ENCODE assay signal across 25 mouse cellular contexts in genomic region chr11:107270564-107270963, GRCm38 (mm10).
DNase-seq lines count a peak whose midpoint lies in the region; ATAC-seq and TF ChIP-seq lines count a peak whose summit lies in the region.
"Had no signal": no experiment of that assay in that cellular context is flagged by ENCODE, and none has a peak within 500 bp of the region (broad histone marks: within the 10 kb centered on the region; RNA-seq: fewer than 3 reads in every experiment).

No protein-coding gene starts in this region.

- no peaks in the 10 kb centered on the region for H3K4me1 ChIP-seq in kidney, adult 2 months (ENCODE audit: control insufficient read depth, insufficient read depth, low read length)
- peaks cover 3% of the 10 kb centered on the region; the same call in 1 of the 2 replicates for H3K4me1 ChIP-seq in liver, embryonic 16.5 days (ENCODE audit: control insufficient read depth, low read depth, low read length)
- H3K4me1 ChIP-seq in liver, embryonic 12.5 days: 0 out of 2 replicates have a peak, but pooled peaks cover 5% of the 10 kb centered on the region

- ATAC-seq in liver, embryonic 16.5 days (ENCODE audit: low read depth): peak; percentile 58
- ATAC-seq in liver, embryonic 12.5 days: no peak
- ATAC-seq: forebrain, embryonic 14.5 days; forebrain, postnatal 0 days; Patski had no signal

- H3K4me2 ChIP-seq in liver, embryonic 16.5 days (ENCODE audit: low read depth, low read length): no peak overlapping the region
- no peak overlapping the region for H3K4me2 ChIP-seq in liver, embryonic 12.5 days
- H3K4me2 ChIP-seq: embryonic facial prominence, embryonic 12.5 days; embryonic facial prominence, embryonic 15.5 days; heart, embryonic 11.5 days; hindbrain, embryonic 12.5 days; hindbrain, embryonic 15.5 days had no signal

- H3K36me3 ChIP-seq in kidney, adult 2 months (ENCODE audit: control insufficient read depth, insufficient read depth, low read length): no peaks in the 10 kb centered on the region; the same call in 1 of the 2 replicates
- H3K36me3 ChIP-seq in liver, embryonic 16.5 days (ENCODE audit: control insufficient read depth, insufficient read depth): no peaks in the 10 kb centered on the region
- H3K36me3 ChIP-seq in liver, embryonic 12.5 days: peaks cover 7% of the 10 kb centered on the region
- H3K36me3 ChIP-seq: embryonic facial prominence, embryonic 15.5 days; hindbrain, embryonic 12.5 days; hindbrain, embryonic 15.5 days had no signal

- no peak overlapping the region for H3K27ac ChIP-seq in kidney, adult 2 months (ENCODE audit: insufficient read depth, low read depth, low read length)
- 0 out of 2 replicates have a peak overlapping the region, but pooled peaks have one; percentile 14 for H3K27ac ChIP-seq in liver, embryonic 16.5 days (ENCODE audit: low read length)
- no peak overlapping the region for H3K27ac ChIP-seq in liver, embryonic 12.5 days
- H3K27ac ChIP-seq: embryonic facial prominence, embryonic 12.5 days; embryonic facial prominence, embryonic 15.5 days; hindbrain, embryonic 12.5 days; hindbrain, embryonic 15.5 days had no signal

- TF ChIP-seq CTCF in kidney, adult 2 months (conservative IDR thresholded peaks at IDR 0.05; ENCODE audit: insufficient read depth, insufficient read length, low read depth, low read length): no peak

- H3K9ac ChIP-seq in liver, embryonic 16.5 days (ENCODE audit: low read depth, low read length): no peak overlapping the region
- no peak overlapping the region for H3K9ac ChIP-seq in liver, embryonic 12.5 days
- H3K9ac ChIP-seq: embryonic facial prominence, embryonic 12.5 days; embryonic facial prominence, embryonic 15.5 days; forebrain, postnatal 0 days; hindbrain, embryonic 12.5 days; hindbrain, embryonic 15.5 days had no signal

- H3K4me3 ChIP-seq in kidney, adult 2 months (ENCODE audit: insufficient read depth, low read depth, low read length): no peak overlapping the region
- H3K4me3 ChIP-seq in liver, embryonic 16.5 days (ENCODE audit: low read depth, low read length): no peak overlapping the region
- no peak overlapping the region for H3K4me3 ChIP-seq in liver, embryonic 12.5 days
- H3K4me3 ChIP-seq: embryonic facial prominence, embryonic 12.5 days; embryonic facial prominence, embryonic 15.5 days; hindbrain, embryonic 12.5 days; hindbrain, embryonic 15.5 days had no signal

- no peaks in the 10 kb centered on the region for H3K27me3 ChIP-seq in kidney, adult 2 months (replicated peaks; ENCODE audit: control insufficient read depth, insufficient read depth, low read length)
- H3K27me3 ChIP-seq in liver, embryonic 16.5 days (ENCODE audit: control insufficient read depth, insufficient read depth, low read depth, low read length): no peaks in the 10 kb centered on the region
- H3K27me3 ChIP-seq in liver, embryonic 12.5 days (replicated peaks): no peaks in the 10 kb centered on the region
- H3K27me3 ChIP-seq: CH12.LX; embryonic facial prominence, embryonic 12.5 days; embryonic facial prominence, embryonic 15.5 days; hindbrain, embryonic 12.5 days; hindbrain, embryonic 15.5 days; Patski had no signal

- no peak for TF ChIP-seq POLR2A in kidney, adult 2 months (IDR thresholded peaks at IDR 0.05; ENCODE audit: low read depth, low read length)

- WGBS in kidney, adult 2 months: 65% methylated on average over 9 of the region's 9 CpGs
- WGBS in liver, embryonic 16.5 days (ENCODE audit: insufficient replicate concordance): 76% methylated on average over 9 of the region's 9 CpGs
- 80% methylated on average over 9 of the region's 9 CpGs for WGBS in liver, embryonic 12.5 days (ENCODE audit: insufficient replicate concordance)

- peak; percentile 59 for DNase-seq in kidney, adult 2 months
- DNase-seq in kidney, postnatal 25 days: no peak
- peak; percentile 20 for DNase-seq in lung, postnatal 25 days (ENCODE audit: low spot score)
- DNase-seq in lung, postnatal 4 days: no peak
- DNase-seq in yolk sac, embryonic 10.5 days (ENCODE audit: low spot score): peak; percentile 69
- DNase-seq: adrenal gland, postnatal 10 days; adrenal gland, postnatal 36 days; B cell, adult 2 months; cerebellum, adult 11 months; cerebellum, adult 2 months; cerebellum, adult 9-11 months; cerebellum, postnatal 25 days; forebrain, postnatal 0 days; gastrocnemius, postnatal 10 days; heart, adult 11 months had no signal

- H3K9me3 ChIP-seq in liver, embryonic 16.5 days (replicated peaks; ENCODE audit: control insufficient read depth, low read length): 0 out of 2 replicates have a peak, but pooled peaks cover 2% of the 10 kb centered on the region
- H3K9me3 ChIP-seq in liver, embryonic 12.5 days (replicated peaks): peaks cover 6% of the 10 kb centered on the region; the same call in 1 of the 2 replicates
- H3K9me3 ChIP-seq: embryonic facial prominence, embryonic 12.5 days; hindbrain, embryonic 15.5 days had no signal

Comparison
In these comparisons a context has a peak if more than half of its experiments do, and no peak if none do; other contexts are left out.
1. DNase-seq: peak in kidney, adult 2 months (single experiment), lung, postnatal 25 days (single experiment) and yolk sac, embryonic 10.5 days (single experiment); none in kidney, postnatal 25 days (0 of 2) and lung, postnatal 4 days (0 of 2).